Mouse (Mus musculus) kidney, adult 8-10 months (tissue): ENCODE measurements at regions not wholly inside any gene's neighbourhood (a gene's known extent, or its start where the extent isn't known, plus 50 kb on each side); places are given as distances from the start of the nearest gene placed in this dataset.
A peak's percentile ranks its signal among the peaks of the same experiment; 100 is the strongest.

ENCODE experiments used
- DNase-seq, 2 experiments: peaks; one replicate each; pipeline ENCODE4 v3.0.0; 2022

- no peak for DNase-seq
Observed at GRCm38 (mm10) chr6:35458250-35458649, 81.4 kb downstream of the Mtpn start.

GRCm38 (mm10) chr6:35445007-35445406, 94.7 kb downstream of the Mtpn start:
- no peak for DNase-seq

- DNase-seq, result no peak
Observed at GRCm38 (mm10) chr6:35426301-35426700, 100.4 kb upstream of the Fam180a start.

GRCm38 (mm10) chr6:35424521-35424920, 98.6 kb upstream of the Fam180a start:
- DNase-seq, result no peak

GRCm38 (mm10) chr6:35420924-35421323, 95.0 kb upstream of the Fam180a start:
- no peak for DNase-seq

- DNase-seq, result no peak
Observed at GRCm38 (mm10) chr6:35405044-35405443, 79.1 kb upstream of the Fam180a start.

- no peak for DNase-seq
Observed at GRCm38 (mm10) chr6:35403341-35403910, 77.5 kb upstream of the Fam180a start.

GRCm38 (mm10) chr6:35395726-35396125, 69.8 kb upstream of the Fam180a start:
- no peak for DNase-seq

- DNase-seq, result no peak
Observed at GRCm38 (mm10) chr6:35388827-35389226, 62.9 kb upstream of the Fam180a start.

GRCm38 (mm10) chr6:35381536-35381935, 55.6 kb upstream of the Fam180a start:
- DNase-seq, result no peak

GRCm38 (mm10) chr6:35380721-35381466, 55.0 kb upstream of the Fam180a start:
- peak; percentile 11 to 18 for DNase-seq

GRCm38 (mm10) chr6:35379890-35380289, 53.9 kb upstream of the Fam180a start:
- DNase-seq, result peak; percentile 77 to 89

- no peak for DNase-seq
Observed at GRCm38 (mm10) chr6:35378851-35379250, 52.9 kb upstream of the Fam180a start.

GRCm38 (mm10) chr6:35377535-35377934, 51.6 kb upstream of the Fam180a start:
- no peak for DNase-seq

- DNase-seq, result no peak
Observed at GRCm38 (mm10) chr6:35376526-35376925, 50.6 kb upstream of the Fam180a start.
